Mouse (Mus musculus) cerebellum, adult 2 months (tissue): Measurements from ENCODE around the gene Fgf8.

ENCODE experiments used
- CTCF ChIP-seq: fragments of 200-500 bp; IDR thresholded peaks from 2 replicates; pipeline ENCODE4 v1.5.1; 2011; ENCODE audit warnings: low read depth, mild to moderate bottlenecking, control low read depth, low read length, moderate library complexity, borderline replicate concordance; ENCODE audit not compliant: insufficient read depth
- POLR2A ChIP-seq: fragments of 200-500 bp; IDR thresholded peaks from 2 replicates; pipeline ENCODE4 v1.6.1; 2011; ENCODE audit warnings: low read length, control low read depth, borderline replicate concordance; ENCODE audit not compliant: insufficient read depth

- TF ChIP-seq CTCF (no peak), POLR2A (no peak)
Measured at GRCm38 (mm10) chr19:45740817-45741216, 1.9 kb downstream of the Fgf8 start.
